Mouse (Mus musculus): Measurements from ENCODE around the gene Gm16867.
"Not testable (repeated sequence)": the region's sequence is repeated elsewhere in the genome, so short reads cannot be mapped to it uniquely, and the experiment has no call there.

GRCm38 (mm10) chr14:69494522-69494921, 8.6 kb downstream of the Gm16867 start:
- TF ChIP-seq CTCF (IDR thresholded peaks at IDR 0.05; ENCODE audit: borderline replicate concordance, insufficient read depth, low read depth, low read length); POLR2A (IDR thresholded peaks at IDR 0.05; ENCODE audit: borderline replicate concordance, insufficient read depth, low read length): not testable (repeated sequence)

Data from cerebellum, adult 2 months (tissue).